Comparison of ENCODE assay signal across 8 mouse cellular contexts in the genomic region with DNA sequence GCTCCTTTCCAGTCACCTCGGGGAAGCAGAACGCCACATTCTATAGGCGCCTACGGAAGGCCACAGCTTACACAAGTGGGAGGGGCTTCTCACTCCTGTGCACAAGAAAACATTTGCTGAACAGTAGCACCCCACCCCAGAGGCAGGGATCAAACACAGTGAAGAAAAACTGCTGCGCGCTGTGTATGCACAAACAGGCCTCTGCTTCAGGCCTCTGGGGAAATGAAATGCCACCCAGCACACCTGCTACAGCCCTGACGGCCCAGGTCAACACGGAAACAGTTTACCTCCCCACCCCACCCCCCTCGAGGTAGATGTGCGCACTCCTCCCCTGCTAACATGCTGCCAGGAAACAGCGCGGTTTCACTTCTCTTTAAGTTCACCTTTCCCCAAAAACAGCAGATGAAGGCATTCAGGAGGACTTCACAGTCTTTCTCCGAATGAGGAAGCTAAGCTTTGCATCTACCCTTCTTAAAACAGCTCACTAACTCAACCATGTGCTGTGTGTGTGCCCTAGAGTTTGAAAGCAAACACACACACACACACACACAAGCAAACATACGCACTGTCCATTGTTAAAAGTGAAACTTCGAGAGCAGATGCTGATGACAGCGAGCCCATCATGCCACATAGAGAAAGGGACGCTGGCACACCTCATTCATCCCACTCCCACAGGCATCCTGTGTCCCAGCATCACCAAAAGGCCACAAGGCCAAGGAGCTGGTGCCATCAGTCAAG. TPM values are rescaled to one million over a fixed set of nuclear protein-coding genes. Genes with fewer than 3 reads are reported as not detected.
DNase-seq lines count a peak whose midpoint lies in the region; ATAC-seq and TF ChIP-seq lines count a peak whose summit lies in the region.

No protein-coding gene starts in this region.

- TF ChIP-seq POLR2A in bone marrow, adult 2 months (IDR thresholded peaks at IDR 0.05; ENCODE audit: borderline replicate concordance, control insufficient read depth, low read depth, low read length): no peak

- no peak for TF ChIP-seq CTCF in bone marrow, adult 2 months (IDR thresholded peaks at IDR 0.05; ENCODE audit: control insufficient read depth, insufficient read depth, low read length)

- intact Hi-C loops in heart, postnatal 14 days (cut with DNase I): no loop called here

- DNase-seq in heart, adult 11 months: peak; percentile 93
- DNase-seq in heart, postnatal 14 days: no peak
- peak; percentile 38 for DNase-seq in large intestine, adult 2 months (ENCODE audit: low read depth, low spot score)
- DNase-seq in natural killer cell, adult 2 months (ENCODE audit: low spot score in 2 of 2): peak; percentile 38 to 87
- DNase-seq in urinary bladder, adult 2 months (ENCODE audit: low spot score): no peak
- no peak for DNase-seq in layer of hippocampus, postnatal 25 days (ENCODE audit: extremely low spot score in 1 of 2, low spot score in 1 of 2)

- peak overlapping the region; percentile 79 for H3K27ac ChIP-seq in bone marrow, adult 2 months (ENCODE audit: control insufficient read depth, insufficient read depth, low read depth, low read length, poor library complexity)

- peaks cover 44% of the 10 kb centered on the region for H3K4me1 ChIP-seq in bone marrow, adult 2 months (ENCODE audit: control insufficient read depth, insufficient read depth, low read length)

- H3K4me3 ChIP-seq in bone marrow, adult 2 months (replicated peaks; ENCODE audit: control insufficient read depth, low read depth, low read length): peak overlapping the region; percentile 37

- WGBS in bone marrow, adult 2 months: 4% methylated on average over 17 of the region's 17 CpGs
- WGBS in large intestine, adult 2 months: 17% methylated on average over 17 of the region's 17 CpGs

- no peak for ATAC-seq in frontal cortex, adult (ENCODE audit: low TSS enrichment)

RNA-seq across cellular contexts. Expression of a gene that starts 13.7 kb away (rescaled TPM):
- total RNA-seq in heart, postnatal 14 days (2021): 10 to 100 TPM; 68.0 to 69.3 TPM
- polyA plus RNA-seq in bone marrow, adult 2 months (2011; ENCODE audit: insufficient read depth, insufficient read length, low replicate concordance, missing spikeins): 38.3 and 39.7 TPM in 2 replicates
- polyA plus RNA-seq in large intestine, adult 2 months (2012; rRNA removed): 37.2 and 60.8 TPM in 2 replicates
- polyA plus RNA-seq in urinary bladder, adult 2 months (2012; rRNA removed): 60.4 and 67.3 TPM in 2 replicates
- total RNA-seq in layer of hippocampus, postnatal 25 days (2021): 10 to 100 TPM; 57.2 to 57.3 TPM

Comparison
In these comparisons a context has a peak if more than half of its experiments do, and no peak if none do; other contexts are left out.
1. DNase-seq: peak in heart, adult 11 months (single experiment), large intestine, adult 2 months (single experiment) and natural killer cell, adult 2 months (2 of 2); none in heart, postnatal 14 days (0 of 2), urinary bladder, adult 2 months (single experiment) and layer of hippocampus, postnatal 25 days (0 of 2).